ENCODE assay signal across 22 mouse cellular contexts in genomic region chr16:85152457-85152856, GRCm38 (mm10). TPM values are rescaled to one million over a fixed set of nuclear protein-coding genes. Genes with fewer than 3 reads are reported as not detected.
DNase-seq lines count a peak whose midpoint lies in the region; ATAC-seq and TF ChIP-seq lines count a peak whose summit lies in the region.
"Had no signal": no experiment of that assay in that cellular context is flagged by ENCODE, and none has a peak within 500 bp of the region (broad histone marks: within the 10 kb centered on the region; RNA-seq: fewer than 3 reads in every experiment).

No protein-coding gene starts in this region.

- ATAC-seq in forebrain, embryonic 16.5 days: 0 out of 2 replicates have a peak, but pooled peaks have one; percentile 19
- no peak for ATAC-seq in forebrain, embryonic 12.5 days (ENCODE audit: low FRiP score)
- peak; percentile 40 for ATAC-seq in lung, postnatal 0 days
- peak; percentile 80 for ATAC-seq in neutrophil, adult 5-6 weeks (ENCODE audit: extremely low read depth, insufficient number of reproducible peaks, low FRiP score, poor library complexity, severe bottlenecking)
- ATAC-seq: CD4-positive, CD25-positive, alpha-beta regulatory T cell, adult 4 months; intestine, embryonic 16.5 days had no signal

- no peak for TF ChIP-seq CTCF in kidney, adult 2 months (conservative IDR thresholded peaks at IDR 0.05; ENCODE audit: insufficient read depth, insufficient read length, low read depth, low read length)
- no peak for TF ChIP-seq CTCF in lung, postnatal 0 days (IDR thresholded peaks at IDR 0.05)
- no peak for TF ChIP-seq CTCF in lung, adult 2 months (IDR thresholded peaks at IDR 0.05; ENCODE audit: insufficient read depth, low read length)

- no peak overlapping the region for H3K9ac ChIP-seq in forebrain, embryonic 16.5 days (replicated peaks; ENCODE audit: low read depth, low read length)
- H3K9ac ChIP-seq in forebrain, embryonic 12.5 days: no peak overlapping the region
- H3K9ac ChIP-seq in lung, postnatal 0 days (replicated peaks; ENCODE audit: low read depth): no peak overlapping the region
- H3K9ac ChIP-seq: embryonic facial prominence, embryonic 12.5 days; hindbrain, embryonic 14.5 days; liver, embryonic 13.5 days had no signal

- no peaks in the 10 kb centered on the region for H3K36me3 ChIP-seq in forebrain, embryonic 16.5 days (ENCODE audit: control insufficient read depth, insufficient read depth)
- peaks cover 5% of the 10 kb centered on the region; the same call in 1 of the 2 replicates for H3K36me3 ChIP-seq in forebrain, embryonic 12.5 days (replicated peaks)
- H3K36me3 ChIP-seq in kidney, adult 2 months (ENCODE audit: control insufficient read depth, insufficient read depth, low read length): no peaks in the 10 kb centered on the region
- H3K36me3 ChIP-seq in lung, postnatal 0 days (ENCODE audit: insufficient read depth, low read length): no peaks in the 10 kb centered on the region
- H3K36me3 ChIP-seq: embryonic facial prominence, embryonic 12.5 days; liver, embryonic 13.5 days had no signal

- H3K4me2 ChIP-seq in forebrain, embryonic 16.5 days (ENCODE audit: low read length): no peak overlapping the region
- no peak overlapping the region for H3K4me2 ChIP-seq in forebrain, embryonic 12.5 days
- H3K4me2 ChIP-seq in lung, postnatal 0 days (replicated peaks; ENCODE audit: low read depth, low read length): no peak overlapping the region
- H3K4me2 ChIP-seq: embryonic facial prominence, embryonic 12.5 days; hindbrain, embryonic 14.5 days; liver, embryonic 13.5 days; midbrain, embryonic 11.5 days had no signal

- peak; percentile 87 for TF ChIP-seq EP300 in lung, postnatal 0 days (IDR thresholded peaks at IDR 0.05)

- no peaks in the 10 kb centered on the region for H3K9me3 ChIP-seq in forebrain, embryonic 16.5 days (ENCODE audit: control insufficient read depth, low read length)
- H3K9me3 ChIP-seq in forebrain, embryonic 12.5 days: no peaks in the 10 kb centered on the region
- no peaks in the 10 kb centered on the region for H3K9me3 ChIP-seq in lung, postnatal 0 days (ENCODE audit: low read length)
- H3K9me3 ChIP-seq: embryonic facial prominence, embryonic 12.5 days; limb, embryonic 10.5 days; liver, embryonic 13.5 days had no signal

- no peak overlapping the region for H3K4me3 ChIP-seq in forebrain, embryonic 16.5 days (replicated peaks; ENCODE audit: low read length)
- no peak overlapping the region for H3K4me3 ChIP-seq in forebrain, embryonic 12.5 days (replicated peaks)
- H3K4me3 ChIP-seq in kidney, adult 2 months (ENCODE audit: insufficient read depth, low read depth, low read length): no peak overlapping the region
- no peak overlapping the region for H3K4me3 ChIP-seq in lung, postnatal 0 days (ENCODE audit: low read depth, low read length)
- no peak overlapping the region for H3K4me3 ChIP-seq in lung, adult 2 months (replicated peaks; ENCODE audit: extremely low read depth, low read depth, low read length)
- H3K4me3 ChIP-seq: embryonic facial prominence, embryonic 12.5 days; left cerebral cortex, adult 2 months; limb, embryonic 10.5 days; liver, embryonic 13.5 days; myocyte had no signal

- no peaks in the 10 kb centered on the region for H3K27me3 ChIP-seq in forebrain, embryonic 16.5 days (replicated peaks; ENCODE audit: control insufficient read depth, insufficient read depth, low read length)
- no peaks in the 10 kb centered on the region for H3K27me3 ChIP-seq in forebrain, embryonic 12.5 days
- no peaks in the 10 kb centered on the region for H3K27me3 ChIP-seq in kidney, adult 2 months (replicated peaks; ENCODE audit: control insufficient read depth, insufficient read depth, low read length)
- H3K27me3 ChIP-seq in lung, postnatal 0 days (replicated peaks; ENCODE audit: insufficient read depth, low read length): no peaks in the 10 kb centered on the region
- H3K27me3 ChIP-seq: embryonic facial prominence, embryonic 12.5 days; liver, embryonic 13.5 days had no signal

- H3K4me1 ChIP-seq in forebrain, embryonic 16.5 days (replicated peaks; ENCODE audit: control insufficient read depth, insufficient read depth, low read length): peaks cover 21% of the 10 kb centered on the region
- H3K4me1 ChIP-seq in forebrain, embryonic 12.5 days: peaks cover 15% of the 10 kb centered on the region
- H3K4me1 ChIP-seq in kidney, adult 2 months (ENCODE audit: control insufficient read depth, insufficient read depth, low read length): peaks cover 50% of the 10 kb centered on the region
- H3K4me1 ChIP-seq in lung, postnatal 0 days (ENCODE audit: insufficient read depth, low read depth, low read length): peaks cover 39% of the 10 kb centered on the region; the same call in 1 of the 2 replicates
- H3K4me1 ChIP-seq in lung, adult 2 months (ENCODE audit: control insufficient read depth, insufficient read depth, low read length): peaks cover 25% of the 10 kb centered on the region

- no peak overlapping the region for H3K27ac ChIP-seq in forebrain, embryonic 16.5 days (ENCODE audit: low read length)
- H3K27ac ChIP-seq in forebrain, embryonic 12.5 days: no peak overlapping the region
- peak overlapping the region; percentile 48 for H3K27ac ChIP-seq in kidney, adult 2 months (ENCODE audit: insufficient read depth, low read depth, low read length)
- peak overlapping the region; percentile 79; the same call in 1 of the 2 replicates for H3K27ac ChIP-seq in lung, postnatal 0 days (ENCODE audit: low read length)
- H3K27ac ChIP-seq: liver, embryonic 13.5 days had no signal

- WGBS in forebrain, embryonic 16.5 days: 92% methylated on average over 8 of the region's 8 CpGs
- 86% methylated on average over 8 of the region's 8 CpGs for WGBS in forebrain, embryonic 12.5 days
- 59% methylated on average over 8 of the region's 8 CpGs for WGBS in kidney, adult 2 months
- WGBS in lung, postnatal 0 days: 54% methylated on average over 8 of the region's 8 CpGs
- WGBS in lung, adult 2 months: 53% methylated on average over 8 of the region's 8 CpGs

- no peak for DNase-seq in kidney, adult 2 months
- no peak for DNase-seq in kidney, adult 8-10 months
- DNase-seq in lung, postnatal 0 days (ENCODE audit: low spot score): peak; percentile 68
- DNase-seq in lung, adult 2 months: no peak
- no peak for DNase-seq in adrenal gland, postnatal 4 days (ENCODE audit: low spot score in 2 of 2)
- DNase-seq: cerebellum, adult 11-12 months; gastrocnemius, postnatal 36 days; liver, embryonic 13.5 days; lung, postnatal 14 days; thymus, postnatal 4 days had no signal

- TF ChIP-seq POLR2A in kidney, adult 2 months (IDR thresholded peaks at IDR 0.05; ENCODE audit: low read depth, low read length): no peak
- TF ChIP-seq POLR2A in lung, adult 2 months (IDR thresholded peaks at IDR 0.05; ENCODE audit: borderline replicate concordance, extremely low read depth, low read depth, low read length): no peak

RNA-seq across cellular contexts. Expression of gene App, which starts 21.1 kb away (rescaled TPM):
- polyA plus RNA-seq in forebrain, embryonic 16.5 days (2015; fragmentation: Nextera tagmentation; extraction: Ambion mirVana): 287 and 288 TPM in 2 replicates
- 166 and 171 TPM in 2 replicates for polyA plus RNA-seq in forebrain, embryonic 12.5 days (2016; fragmentation: Nextera tagmentation; extraction: Ambion mirVana)
- polyA plus RNA-seq in kidney, adult 2 months (2012; rRNA removed): 587 and 592 TPM in 2 replicates
- 425 and 457 TPM in 2 replicates for polyA plus RNA-seq in lung, postnatal 0 days (2015; fragmentation: Nextera tagmentation; extraction: Ambion mirVana)
- 650 and 760 TPM in 2 replicates for polyA plus RNA-seq in lung, adult 2 months (2012; rRNA removed)
- 130 and 135 TPM in 2 replicates for total RNA-seq in neutrophil, adult 5-6 weeks (2017)
- total RNA-seq in adrenal gland, postnatal 4 days (2021): 100 to 1,000 TPM; 403 to 480 TPM
- total RNA-seq: MEL had no signal

Comparison
In these comparisons a context has a peak if more than half of its experiments do, and no peak if none do; other contexts are left out.
1. H3K27ac ChIP-seq: peak in kidney, adult 2 months (single experiment) and lung, postnatal 0 days (single experiment); none in forebrain, embryonic 16.5 days (single experiment) and forebrain, embryonic 12.5 days (single experiment).